Mouse (Mus musculus) brain, embryonic 14.5 days (tissue): ENCODE measurements around the gene Akap12.

Experiments
- CTCF ChIP-seq: fragments of 200-500 bp; IDR thresholded peaks from 2 replicates; pipeline ENCODE4 v1.5.1; 2012; ENCODE audit warnings: inconsistent platforms, mild to moderate bottlenecking, moderate library complexity, borderline replicate concordance; ENCODE audit not compliant: insufficient read depth, insufficient read length; ENCODE audit errors: extremely low read depth
- POLR2A ChIP-seq: fragments of 200-500 bp; IDR thresholded peaks from 2 replicates; pipeline ENCODE4 v1.6.1; 2012; ENCODE audit warnings: mild to moderate bottlenecking, inconsistent platforms, borderline replicate concordance; ENCODE audit not compliant: poor library complexity, insufficient read depth, insufficient read length, severe bottlenecking; ENCODE audit errors: extremely low read depth

DNA sequence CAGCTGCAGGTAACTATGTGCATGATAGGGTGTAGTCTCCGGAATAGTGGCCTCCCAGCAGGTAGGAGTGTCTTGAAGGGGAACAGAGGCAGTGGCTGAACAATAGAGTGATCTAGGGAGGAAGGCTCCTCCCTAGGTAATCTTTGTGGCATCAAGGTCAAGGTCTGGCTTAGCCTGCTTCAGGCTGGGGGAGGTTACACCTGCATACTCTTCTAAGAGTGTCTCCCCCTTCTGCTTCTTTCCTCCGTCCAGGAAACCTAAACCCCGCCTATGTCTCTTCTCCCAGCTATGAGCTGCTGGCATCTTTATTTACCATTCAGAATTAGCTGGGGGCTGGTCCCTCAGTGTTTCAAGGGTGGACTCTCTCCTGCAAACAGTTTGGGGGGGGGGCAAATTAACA lies 23.5 kb downstream of the Akap12 start:
- TF ChIP-seq CTCF (no peak), POLR2A (no peak)
